Comparison of ENCODE assay signal across 8 mouse cellular contexts in genomic region chr4:140814241-140815225, GRCm38 (mm10). TPM values are rescaled to one million over a fixed set of nuclear protein-coding genes. Genes with fewer than 3 reads are reported as not detected.
DNase-seq lines count a peak whose midpoint lies in the region; ATAC-seq and TF ChIP-seq lines count a peak whose summit lies in the region.

No protein-coding gene starts in this region.

- 0 out of 2 replicates have a peak, but pooled peaks have one; percentile 36 for ATAC-seq in heart, embryonic 12.5 days (ENCODE audit: insufficient number of reproducible peaks, low FRiP score)
- peak; percentile 86 for ATAC-seq in lung, postnatal 0 days
- no peak for ATAC-seq in frontal cortex, adult (ENCODE audit: low TSS enrichment)

- 24% methylated on average over 36 of the region's 36 CpGs for WGBS in heart, embryonic 12.5 days
- 25% methylated on average over 36 of the region's 36 CpGs for WGBS in lung, postnatal 0 days

- peak overlapping the region; percentile 72 for H3K4me2 ChIP-seq in heart, embryonic 12.5 days
- peak overlapping the region; percentile 76 for H3K4me2 ChIP-seq in lung, postnatal 0 days (replicated peaks; ENCODE audit: low read depth, low read length)

- TF ChIP-seq POLR2A in cortical plate, adult 2 months (IDR thresholded peaks at IDR 0.05; ENCODE audit: extremely low read depth, insufficient read depth, low read length) = no peak

- no peak overlapping the region; the same call in 1 of the 2 replicates for H3K4me3 ChIP-seq in cortical plate, adult 2 months (ENCODE audit: insufficient read depth, low read length)
- peak overlapping the region; percentile 45 for H3K4me3 ChIP-seq in heart, embryonic 12.5 days
- peak overlapping the region; percentile 43 for H3K4me3 ChIP-seq in lung, postnatal 0 days (ENCODE audit: low read depth, low read length)

- H3K36me3 ChIP-seq in heart, embryonic 12.5 days = no peaks in the 10 kb centered on the region
- no peaks in the 10 kb centered on the region for H3K36me3 ChIP-seq in lung, postnatal 0 days (ENCODE audit: insufficient read depth, low read length)

- H3K4me1 ChIP-seq in cortical plate, adult 2 months (ENCODE audit: control insufficient read depth, insufficient read depth, low read length) = no peaks in the 10 kb centered on the region
- H3K4me1 ChIP-seq in heart, embryonic 12.5 days (replicated peaks) = peaks cover 61% of the 10 kb centered on the region
- no peaks in the 10 kb centered on the region for H3K4me1 ChIP-seq in lung, postnatal 0 days (ENCODE audit: insufficient read depth, low read depth, low read length)

- TF ChIP-seq EP300 in lung, postnatal 0 days (IDR thresholded peaks at IDR 0.05) = no peak

- DNase-seq in cerebellum, postnatal 14 days = peak; percentile 21 to 34
- no peak for DNase-seq in cerebellum, adult 9-10 months
- DNase-seq in kidney, adult 9 months = peak; percentile 44
- peak; percentile 70 for DNase-seq in lung, postnatal 0 days (ENCODE audit: low spot score)
- DNase-seq in retina, embryonic 14.5 days (ENCODE audit: low spot score) = peak; percentile 27

- H3K9me3 ChIP-seq in heart, embryonic 12.5 days (replicated peaks) = peaks cover 5% of the 10 kb centered on the region; the same call in 1 of the 2 replicates
- no peaks in the 10 kb centered on the region for H3K9me3 ChIP-seq in lung, postnatal 0 days (ENCODE audit: low read length)

- TF ChIP-seq CTCF in cortical plate, adult 2 months (IDR thresholded peaks at IDR 0.05; ENCODE audit: extremely low read depth, insufficient read depth, low read length) = 0 out of 2 replicates have a peak, but pooled peaks have one; percentile 38
- peak; percentile 63 for TF ChIP-seq CTCF in lung, postnatal 0 days (IDR thresholded peaks at IDR 0.05)

- peak overlapping the region; percentile 57; the same call in 1 of the 2 replicates for H3K9ac ChIP-seq in heart, embryonic 12.5 days
- peak overlapping the region; percentile 26; the same call in 1 of the 2 replicates for H3K9ac ChIP-seq in lung, postnatal 0 days (replicated peaks; ENCODE audit: low read depth)

- H3K27me3 ChIP-seq in heart, embryonic 12.5 days (replicated peaks) = no peaks in the 10 kb centered on the region
- no peaks in the 10 kb centered on the region for H3K27me3 ChIP-seq in lung, postnatal 0 days (replicated peaks; ENCODE audit: insufficient read depth, low read length)

- no peak overlapping the region for H3K27ac ChIP-seq in cortical plate, adult 2 months (ENCODE audit: insufficient read depth, low read length)
- H3K27ac ChIP-seq in heart, embryonic 12.5 days (ENCODE audit: poor library complexity, severe bottlenecking) = no peak overlapping the region; the same call in 1 of the 2 replicates
- H3K27ac ChIP-seq in lung, postnatal 0 days (ENCODE audit: low read length) = peak overlapping the region; percentile 71; the same call in 1 of the 2 replicates

RNA-seq across cellular contexts. Expression of gene Padi3, which starts 4.1 kb away (rescaled TPM):
- polyA plus RNA-seq in cortical plate, adult 2 months (2012; rRNA removed) = not detected in 2 replicates
- polyA plus RNA-seq in heart, embryonic 12.5 days (2016; fragmentation: Nextera tagmentation; extraction: Ambion mirVana) = 0.45 and 0.50 TPM in 2 replicates
- polyA plus RNA-seq in lung, postnatal 0 days (2015; fragmentation: Nextera tagmentation; extraction: Ambion mirVana) = 0.35 and 0.50 TPM in 2 replicates

RNA-seq across cellular contexts. Expression of gene Padi1, which starts 31.0 kb away (rescaled TPM):
- 0.04 TPM in 1 of 2 replicates, not detected in the other for polyA plus RNA-seq in cortical plate, adult 2 months (2012; rRNA removed)
- 0.10 and 0.28 TPM in 2 replicates for polyA plus RNA-seq in heart, embryonic 12.5 days (2016; fragmentation: Nextera tagmentation; extraction: Ambion mirVana)
- polyA plus RNA-seq in lung, postnatal 0 days (2015; fragmentation: Nextera tagmentation; extraction: Ambion mirVana) = 0.17 and 0.20 TPM in 2 replicates

RNA-seq across cellular contexts. Expression of gene Padi4, which starts 40.5 kb away (rescaled TPM):
- polyA plus RNA-seq in cortical plate, adult 2 months (2012; rRNA removed) = 0.11 and 0.31 TPM in 2 replicates
- polyA plus RNA-seq in heart, embryonic 12.5 days (2016; fragmentation: Nextera tagmentation; extraction: Ambion mirVana) = 2.1 and 2.5 TPM in 2 replicates
- polyA plus RNA-seq in lung, postnatal 0 days (2015; fragmentation: Nextera tagmentation; extraction: Ambion mirVana) = 1.1 and 1.6 TPM in 2 replicates
